Mouse (Mus musculus) megakaryocyte, embryonic 14.5 days (primary cell): ENCODE measurements around the gene Ctrb1.

Experiments used
- FLI1 ChIP-seq: IDR thresholded peaks from 2 replicates; pipeline ENCODE4 v1.6.1; 2012; ENCODE audit warnings: low read length, inconsistent platforms, mixed read lengths
- GATA1 ChIP-seq: IDR thresholded peaks from 3 replicates; pipeline ENCODE4 v1.6.1; 2012; ENCODE audit warnings: mixed read lengths, low read length, inconsistent platforms, borderline replicate concordance

DNA sequence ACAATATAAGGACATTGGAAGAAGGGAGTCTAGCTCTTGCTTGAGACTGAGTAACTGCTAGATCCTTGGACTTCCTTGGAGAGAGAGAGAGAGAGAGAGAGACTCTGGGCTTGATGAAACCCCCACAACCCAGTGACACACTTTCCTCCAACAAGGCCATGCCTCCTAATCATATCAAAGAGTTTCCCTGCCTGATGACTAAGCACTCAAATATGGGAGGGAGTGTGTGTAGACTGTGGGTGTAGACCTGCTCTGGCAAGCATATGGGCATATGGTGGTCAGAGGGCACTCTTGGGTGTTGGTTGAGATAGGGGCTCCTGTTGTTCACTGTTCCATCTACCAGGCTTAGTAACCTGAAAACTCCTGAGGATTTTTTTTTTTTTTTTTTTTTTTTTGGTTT lies 52.7 kb downstream of the Ctrb1 start:
- TF ChIP-seq GATA1 (no peak), FLI1 (no peak)
